Mouse (Mus musculus) inflammation-experienced regulatory T-cells, adult 16 weeks (primary cell): ENCODE results near the gene Galm. TPM values are rescaled to one million over a fixed set of nuclear protein-coding genes. Genes with fewer than 3 reads are reported as not detected.

Experiments
- polyA plus RNA-seq: library from polyadenylated mRNA; unstranded; fragments of 100-300 nt; shearing (Covaris generic); gene quantifications from one replicate; pipeline ENCODE4 v1.2.1, GENCODE M21; 2017

Galm gene
- polyA plus RNA-seq = 55.9 TPM

GRCm38 (mm10) chr17:80127331-80128251 is at the start of gene Galm:
Galm (plus strand) TSS chr17:80127471.

DNA sequence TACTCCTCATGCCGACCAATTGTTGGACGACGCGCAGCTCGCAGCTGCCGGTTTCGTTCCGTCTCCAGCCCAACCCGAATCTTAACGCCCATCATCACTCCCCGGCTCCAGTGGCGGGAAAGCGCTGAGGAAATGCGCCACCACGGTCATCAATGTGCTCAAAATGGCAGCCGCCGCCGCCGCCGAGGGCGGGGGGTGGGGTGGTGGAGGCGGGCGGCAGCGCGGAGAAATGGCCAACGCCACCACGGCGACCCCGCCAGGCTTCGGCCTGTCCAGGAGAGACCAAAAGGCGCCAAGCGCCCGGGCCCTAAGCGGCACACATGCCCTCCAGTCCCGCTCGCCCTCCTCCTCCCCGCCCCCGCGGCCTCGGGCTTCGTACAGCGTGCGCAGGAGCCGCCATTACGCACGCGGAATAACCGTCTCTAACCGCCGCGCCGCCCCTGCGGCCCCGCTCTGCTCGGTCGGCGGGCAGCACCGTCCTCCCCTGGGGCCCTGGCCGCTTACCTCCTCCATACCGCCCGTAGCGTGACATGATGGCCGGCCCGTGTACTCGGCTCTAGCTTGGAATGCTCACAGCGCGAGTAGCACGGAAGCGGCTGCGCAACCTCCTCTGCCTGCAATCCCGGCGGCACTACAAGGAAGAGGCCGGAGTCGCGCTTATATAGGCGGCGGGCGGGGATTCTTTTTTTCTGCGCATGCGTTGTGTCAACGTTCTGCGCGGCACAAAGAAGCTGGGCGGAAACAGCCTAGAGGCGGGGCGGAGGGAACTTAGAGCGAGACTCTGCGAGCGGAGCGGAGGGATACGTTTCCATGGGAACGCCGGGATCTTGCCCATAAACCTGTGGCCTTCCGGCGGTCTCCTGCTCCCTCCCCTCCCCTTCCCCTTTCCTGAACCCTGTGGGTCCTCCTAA is 79.7 kb downstream of the Galm start, which contains the start of the genes Srsf7 and Ttc39d:
Gene Srsf7 (minus strand): TSS at position 637 of the 911 bp plus-strand sequence.
Gene Ttc39d (plus strand): TSS at position 790 of the 911 bp plus-strand sequence.

DNA sequence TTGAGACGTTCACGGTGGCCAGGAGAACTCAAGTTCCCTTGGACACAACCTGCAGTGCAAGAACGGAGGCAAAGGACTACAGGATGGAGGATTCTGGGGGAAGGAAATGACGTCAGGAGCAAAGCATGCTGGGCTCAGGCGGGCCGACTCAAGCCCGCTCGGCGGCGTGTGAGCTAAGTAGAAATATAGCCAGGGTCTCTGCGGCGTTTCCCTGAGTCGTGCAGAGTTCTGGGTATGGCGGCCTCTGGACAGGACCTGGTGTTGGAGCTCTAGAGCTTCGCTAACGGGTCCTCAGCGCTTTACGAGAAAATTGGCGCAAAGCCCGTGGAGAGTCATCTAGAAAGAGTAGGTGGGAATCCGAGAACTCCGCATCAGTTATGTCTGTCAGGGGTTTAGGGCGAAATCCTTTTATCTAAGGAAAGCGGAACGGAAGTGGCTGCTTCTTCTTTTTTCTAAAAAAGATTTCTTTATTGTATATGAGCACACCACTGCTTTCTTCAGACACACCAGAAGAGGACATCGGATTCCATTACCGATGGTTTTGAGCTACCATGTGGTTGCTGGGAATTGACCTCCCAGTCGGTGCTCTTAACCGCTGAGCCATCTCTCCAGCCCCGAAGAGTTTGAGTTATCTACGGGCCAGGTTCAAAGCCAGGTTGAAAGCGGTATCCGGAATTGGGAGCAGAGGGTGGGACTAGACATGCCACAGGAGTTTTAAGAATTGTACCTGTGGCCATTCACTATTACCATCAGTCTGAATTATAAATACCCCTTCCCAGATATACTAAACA is 97.2 kb downstream of the Galm start, which contains the start of gene Gemin6:
Gene Gemin6 (plus strand): TSS at position 116 of the 791 bp plus-strand sequence.

Other genes starting within 250 kb of the Galm start
- gene Atl2, start 231.3 kb upstream of the Galm start, polyA plus RNA-seq = 31.4 TPM
- 59.5 TPM for gene Hnrnpll, start 65.1 kb upstream of the Galm start, polyA plus RNA-seq
- 633 TPM for gene Srsf7, start 79.8 kb downstream of the Galm start, polyA plus RNA-seq
- gene Ttc39d, start 80.0 kb downstream of the Galm start, polyA plus RNA-seq = not detected
- gene Gemin6, start 97.0 kb downstream of the Galm start, polyA plus RNA-seq = 12.2 TPM
- gene Morn2, start 162.7 kb downstream of the Galm start, polyA plus RNA-seq = 5.8 TPM
- gene Dhx57, start 163.0 kb downstream of the Galm start, polyA plus RNA-seq = 39.2 TPM
- not detected for gene Arhgef33, start 179.9 kb downstream of the Galm start, polyA plus RNA-seq
- gene Gm10190, start 246.1 kb downstream of the Galm start, polyA plus RNA-seq = not detected